Mouse (Mus musculus) heart, embryonic 13.5 days (tissue): ENCODE data around the gene Abca4. TPM values are rescaled to one million over a fixed set of nuclear protein-coding genes. Genes with fewer than 3 reads are reported as not detected.

Source experiments
- polyA plus RNA-seq: library from polyadenylated mRNA; unstranded; fragments of >200 nt; fragmentation: Nextera tagmentation; extraction: Ambion mirVana; gene quantifications from 2 replicates; pipeline ENCODE4 v1.2.1, GENCODE M21; 2015

Abca4 gene
- polyA plus RNA-seq, 1 experiment from 2014 or later: 2.4 TPM

Other genes starting within 250 kb of the Abca4 start
- gene Abcd3, start 229.1 kb upstream of the Abca4 start, polyA plus RNA-seq: 37.5 and 40.4 TPM in 2 replicates
- gene Arhgap29, start 91.9 kb upstream of the Abca4 start, polyA plus RNA-seq: 46.3 and 47.2 TPM in 2 replicates
- gene Gclm, start 201.1 kb downstream of the Abca4 start, polyA plus RNA-seq: 80.1 and 90.0 TPM in 2 replicates
- 44.5 and 45.0 TPM in 2 replicates for gene Dnttip2, start 229.9 kb downstream of the Abca4 start, polyA plus RNA-seq
- 3.6 and 4.8 TPM in 2 replicates for gene Bcar3, start 249.7 kb downstream of the Abca4 start, polyA plus RNA-seq